Mouse (Mus musculus) 3T3-L1 (cell line): ENCODE results near the gene Lmo4.

Experiments used
- DNase-seq: peaks from one replicate; pipeline ENCODE4 v3.0.0-alpha.2; 2015; ENCODE audit warnings: low read depth, low spot score

Gene Lmo4

GRCm38 (mm10) chr3:144151001-144151400, 54.0 kb downstream of the Lmo4 start:
- DNase-seq: no peak

GRCm38 (mm10) chr3:144148234-144148633, 56.8 kb downstream of the Lmo4 start:
- DNase-seq: peak; percentile 42

- no peak for DNase-seq
Measured at GRCm38 (mm10) chr3:144147244-144147643, 57.8 kb downstream of the Lmo4 start.

- no peak for DNase-seq
Measured at GRCm38 (mm10) chr3:144144066-144144465, 61.0 kb downstream of the Lmo4 start.

GRCm38 (mm10) chr3:144142939-144143338, 62.1 kb downstream of the Lmo4 start:
- no peak for DNase-seq

GRCm38 (mm10) chr3:144141786-144142185, 63.2 kb downstream of the Lmo4 start:
- no peak for DNase-seq

- DNase-seq: no peak
Measured at GRCm38 (mm10) chr3:144140816-144141215, 64.2 kb downstream of the Lmo4 start.

- DNase-seq: peak; percentile 16
Measured at GRCm38 (mm10) chr3:144138659-144139058, 66.4 kb downstream of the Lmo4 start.
